Mouse (Mus musculus) C2C12 (cell line): ENCODE data around the gene Smarcd2.

ENCODE experiments used
- CEBPB ChIP-seq: IDR thresholded peaks from one replicate; pipeline ENCODE4 v1.6.1; 2011; ENCODE audit warnings: low read depth, mild to moderate bottlenecking, control low read depth, moderate library complexity
- CTCF ChIP-seq: IDR thresholded peaks from one replicate; pipeline ENCODE4 v1.5.1; 2011; ENCODE audit not compliant: control insufficient read depth, insufficient read depth, insufficient read length
- FOSL1 ChIP-seq: IDR thresholded peaks from one replicate; pipeline ENCODE4 v1.8.0; 2011; ENCODE audit warnings: mild to moderate bottlenecking, low read length; ENCODE audit not compliant: poor library complexity, insufficient read depth, severe bottlenecking
- MAX ChIP-seq: IDR thresholded peaks from one replicate; pipeline ENCODE4 v1.6.1; 2011; ENCODE audit warnings: mild to moderate bottlenecking, control low read depth
- MYOD1 ChIP-seq: IDR thresholded peaks from one replicate; pipeline ENCODE4 v1.6.1; 2011; ENCODE audit warnings: low read depth; ENCODE audit not compliant: control insufficient read depth, insufficient read length
- USF1 ChIP-seq: IDR thresholded peaks from one replicate; pipeline ENCODE4 v1.6.1; 2011; ENCODE audit warnings: low read depth, mild to moderate bottlenecking, control low read depth, moderate library complexity

DNA sequence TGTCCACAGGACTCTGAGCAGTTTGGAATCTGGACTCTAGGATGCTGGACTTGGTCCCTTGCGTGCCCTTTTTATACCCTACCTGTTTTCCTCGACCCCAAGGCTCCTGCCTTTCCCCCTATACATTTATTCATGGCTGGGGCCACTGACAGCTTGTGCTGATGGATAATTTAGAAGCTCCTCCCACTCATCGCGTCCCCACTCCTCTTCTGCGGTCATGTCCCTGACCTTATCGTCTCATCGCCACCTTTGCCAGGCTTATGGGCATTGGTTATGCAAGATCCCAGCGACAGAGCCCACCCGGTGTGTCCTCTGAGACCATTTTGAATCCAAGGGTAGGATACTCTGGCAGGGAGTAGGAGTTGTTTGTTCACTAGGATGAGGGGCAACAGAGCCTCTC lies 29.0 kb upstream of the Smarcd2 start, which contains the start of gene Gh:
- TF ChIP-seq CTCF (no peak), USF1 (no peak), MAX (no peak), MYOD1 (no peak), CEBPB (no peak), FOSL1 (no peak)
